Mouse (Mus musculus): ENCODE measurements around the gene Thumpd2. TPM values are rescaled to one million over a fixed set of nuclear protein-coding genes. Genes with fewer than 3 reads are reported as not detected.

The Thumpd2 gene
- polyA plus RNA-seq, 1 experiment = 6.2 TPM

DNA sequence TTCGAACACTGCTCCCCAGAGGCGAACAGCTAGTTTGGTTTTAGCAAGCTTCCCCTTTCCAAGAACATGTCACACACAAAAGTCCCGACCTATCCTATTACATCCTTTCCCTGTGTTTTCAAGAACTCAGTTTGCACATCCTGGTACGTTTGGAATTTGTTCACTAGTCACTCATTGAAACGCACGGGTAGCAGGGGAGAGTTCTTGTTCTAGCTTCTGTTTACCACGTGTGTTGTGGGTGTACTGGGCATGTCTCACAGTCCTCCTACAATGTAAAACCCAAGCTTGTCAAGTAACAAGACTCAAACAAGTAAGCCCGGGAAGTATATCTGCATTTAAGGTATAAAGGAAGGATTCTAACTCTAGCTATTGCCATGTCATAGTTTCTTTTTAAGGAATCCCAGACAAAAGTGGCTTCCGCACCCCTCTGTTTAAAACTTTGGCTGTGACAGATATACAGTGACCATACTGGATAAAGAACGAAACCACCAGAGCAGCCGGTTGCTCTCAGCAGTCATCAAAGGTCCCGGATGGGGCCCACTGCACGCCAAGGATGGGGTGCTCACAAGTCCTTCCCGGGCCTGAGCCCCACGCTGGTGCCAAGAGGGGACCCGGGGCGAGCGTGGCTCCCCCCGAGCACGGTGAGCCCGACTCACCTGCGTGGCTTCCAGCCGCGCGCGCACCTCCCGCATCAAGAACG is 453 bp downstream of the Thumpd2 start:
- Histone ChIP-seq H3K4me3 (replicated peaks; ENCODE audit: control insufficient read depth, low read depth, low read length) (peak overlapping the region; percentile 84), H3K4me1 (ENCODE audit: control insufficient read depth, insufficient read depth, low read length) (peaks cover 1% of the 10 kb centered on the region; the same call in 1 of the 2 replicates), H3K27ac (ENCODE audit: control insufficient read depth, insufficient read depth, low read depth, low read length, poor library complexity) (peak overlapping the region; percentile 83)
- no peak for TF ChIP-seq POLR2A (IDR thresholded peaks at IDR 0.05; ENCODE audit: borderline replicate concordance, control insufficient read depth, low read depth, low read length)
- no peak for TF ChIP-seq CTCF (IDR thresholded peaks at IDR 0.05; ENCODE audit: control insufficient read depth, insufficient read depth, low read length)
- WGBS = 3% methylated on average over 28 of the region's 28 CpGs

DNA sequence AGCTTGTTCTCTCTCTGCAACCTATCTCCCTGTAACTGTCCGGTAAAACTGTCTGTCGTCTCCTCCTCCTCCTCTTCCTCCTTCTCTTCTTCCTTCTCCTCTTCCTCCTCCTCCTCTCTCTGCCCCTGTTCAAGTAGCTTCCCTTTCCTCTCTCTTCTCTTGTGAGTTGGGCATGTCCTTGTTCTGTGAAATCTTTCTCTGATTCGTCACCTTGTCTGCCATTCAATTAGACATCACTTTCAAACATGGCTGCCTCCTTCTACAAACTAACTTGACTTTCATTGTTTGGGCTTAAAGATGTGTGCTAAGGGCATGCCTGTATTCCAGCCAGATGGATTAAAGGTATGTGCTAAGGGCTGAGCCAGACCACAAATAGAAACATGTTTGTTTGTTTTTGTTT is 1.5 kb downstream of the Thumpd2 start:
- H3K4me3 ChIP-seq (replicated peaks; ENCODE audit: control insufficient read depth, low read depth, low read length) = no peak overlapping the region
- no peak for TF ChIP-seq CTCF (IDR thresholded peaks at IDR 0.05; ENCODE audit: control insufficient read depth, insufficient read depth, low read length)
- no peak for TF ChIP-seq POLR2A (IDR thresholded peaks at IDR 0.05; ENCODE audit: borderline replicate concordance, control insufficient read depth, low read depth, low read length)
- 61% methylated on average over 3 of the region's 3 CpGs for WGBS
- H3K4me1 ChIP-seq (ENCODE audit: control insufficient read depth, insufficient read depth, low read length) = peaks cover 1% of the 10 kb centered on the region; the same call in 1 of the 2 replicates
- H3K27ac ChIP-seq (ENCODE audit: control insufficient read depth, insufficient read depth, low read depth, low read length, poor library complexity) = no peak overlapping the region

- WGBS = 86% methylated on average over 6 of the region's 6 CpGs
- no peak overlapping the region for H3K27ac ChIP-seq (ENCODE audit: control insufficient read depth, insufficient read depth, low read depth, low read length, poor library complexity)
Measured at GRCm38 (mm10) chr17:81062349-81062871, 2.5 kb downstream of the Thumpd2 start.

DNA sequence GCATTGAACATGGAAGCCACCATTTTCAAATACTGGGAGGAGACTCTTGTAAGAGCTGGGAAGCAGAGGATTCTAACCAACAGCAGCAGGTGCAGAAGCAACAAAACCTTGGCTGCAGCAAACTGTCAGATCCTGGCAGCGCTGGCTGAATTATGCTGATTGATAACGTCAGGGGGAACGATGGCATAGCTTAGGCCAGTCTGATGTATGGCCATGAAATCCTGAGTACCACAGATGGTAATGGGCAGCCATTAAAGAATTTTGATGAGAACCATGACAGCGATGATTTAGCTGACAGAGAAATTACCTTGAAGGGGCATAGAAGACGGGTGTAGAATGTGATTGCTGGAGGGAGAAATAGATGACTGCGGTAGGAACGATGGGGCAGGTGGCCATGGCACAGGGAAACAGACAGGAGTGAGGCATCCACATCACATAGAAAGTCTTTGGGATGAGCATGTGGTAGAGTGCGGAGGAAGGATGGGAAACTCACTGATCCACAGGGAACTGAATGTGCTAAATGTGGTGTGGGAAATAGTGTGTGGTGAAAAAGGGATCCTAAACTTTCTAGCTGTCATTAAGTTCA is 8.0 kb downstream of the Thumpd2 start:
- H3K4me3 ChIP-seq (replicated peaks; ENCODE audit: control insufficient read depth, low read depth, low read length) = no peak overlapping the region
- WGBS = 89% methylated on average over 8 of the region's 8 CpGs
- H3K27ac ChIP-seq (ENCODE audit: control insufficient read depth, insufficient read depth, low read depth, low read length, poor library complexity) = no peak overlapping the region
- H3K4me1 ChIP-seq (ENCODE audit: control insufficient read depth, insufficient read depth, low read length) = no peaks in the 10 kb centered on the region
- TF ChIP-seq POLR2A (IDR thresholded peaks at IDR 0.05; ENCODE audit: borderline replicate concordance, control insufficient read depth, low read depth, low read length) = no peak
- TF ChIP-seq CTCF (IDR thresholded peaks at IDR 0.05; ENCODE audit: control insufficient read depth, insufficient read depth, low read length) = no peak

More at GRCm38 (mm10) chr17:81062349-81062871, 2.5 kb downstream of the Thumpd2 start:
- no peak for TF ChIP-seq CTCF (IDR thresholded peaks at IDR 0.05; ENCODE audit: control insufficient read depth, insufficient read depth, low read length)
- Histone ChIP-seq H3K4me3 (replicated peaks; ENCODE audit: control insufficient read depth, low read depth, low read length) (no peak overlapping the region), H3K4me1 (ENCODE audit: control insufficient read depth, insufficient read depth, low read length) (peaks cover 1% of the 10 kb centered on the region; the same call in 1 of the 2 replicates)

GRCm38 (mm10) chr17:81056035-81056434 is 8.8 kb downstream of the Thumpd2 start:
- no peaks in the 10 kb centered on the region for H3K4me1 ChIP-seq (ENCODE audit: control insufficient read depth, insufficient read depth, low read length)
- TF ChIP-seq CTCF (IDR thresholded peaks at IDR 0.05; ENCODE audit: control insufficient read depth, insufficient read depth, low read length) = no peak
- TF ChIP-seq POLR2A (IDR thresholded peaks at IDR 0.05; ENCODE audit: borderline replicate concordance, control insufficient read depth, low read depth, low read length) = no peak
- H3K27ac ChIP-seq (ENCODE audit: control insufficient read depth, insufficient read depth, low read depth, low read length, poor library complexity) = no peak overlapping the region
- no peak overlapping the region for H3K4me3 ChIP-seq (replicated peaks; ENCODE audit: control insufficient read depth, low read depth, low read length)
- WGBS = 52% methylated on average over 3 of the region's 3 CpGs

DNA sequence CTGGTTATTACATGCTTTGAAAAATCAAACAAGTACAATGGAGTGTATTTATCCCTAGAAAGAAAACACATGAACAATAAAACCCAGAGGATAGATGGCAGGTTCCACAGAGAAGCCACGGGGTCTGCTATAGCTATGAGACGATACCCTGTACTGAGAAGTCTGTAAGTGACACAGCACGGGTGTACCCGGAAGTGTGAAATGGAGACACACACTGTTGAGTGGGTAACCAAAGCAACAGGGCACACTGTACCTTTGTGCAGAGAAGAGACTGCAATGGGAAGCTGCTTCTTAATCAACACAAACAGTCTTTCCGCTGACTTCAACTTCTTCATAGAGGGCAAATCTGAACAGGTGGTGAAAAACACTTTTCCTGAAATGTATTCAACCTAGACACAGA is 9.4 kb downstream of the Thumpd2 start:
- 82% methylated on average over 5 of the region's 5 CpGs for WGBS
- no peak for TF ChIP-seq CTCF (IDR thresholded peaks at IDR 0.05; ENCODE audit: control insufficient read depth, insufficient read depth, low read length)
- no peak for TF ChIP-seq POLR2A (IDR thresholded peaks at IDR 0.05; ENCODE audit: borderline replicate concordance, control insufficient read depth, low read depth, low read length)

GRCm38 (mm10) chr17:81053274-81053673 is 11.6 kb downstream of the Thumpd2 start:
- no peak overlapping the region for H3K4me3 ChIP-seq (replicated peaks; ENCODE audit: control insufficient read depth, low read depth, low read length)
- H3K4me1 ChIP-seq (ENCODE audit: control insufficient read depth, insufficient read depth, low read length) = no peaks in the 10 kb centered on the region
- WGBS = 80% methylated on average over 2 of the region's 2 CpGs
- TF ChIP-seq CTCF (IDR thresholded peaks at IDR 0.05; ENCODE audit: control insufficient read depth, insufficient read depth, low read length) = no peak
- no peak for TF ChIP-seq POLR2A (IDR thresholded peaks at IDR 0.05; ENCODE audit: borderline replicate concordance, control insufficient read depth, low read depth, low read length)
- no peak overlapping the region for H3K27ac ChIP-seq (ENCODE audit: control insufficient read depth, insufficient read depth, low read depth, low read length, poor library complexity)

More for the DNA sequence above, 9.4 kb downstream of the Thumpd2 start:
- Histone ChIP-seq H3K4me3 (replicated peaks; ENCODE audit: control insufficient read depth, low read depth, low read length) (no peak overlapping the region), H3K4me1 (ENCODE audit: control insufficient read depth, insufficient read depth, low read length) (no peaks in the 10 kb centered on the region), H3K27ac (ENCODE audit: control insufficient read depth, insufficient read depth, low read depth, low read length, poor library complexity) (no peak overlapping the region)

- 91% methylated on average over 7 of the region's 7 CpGs for WGBS
- Histone ChIP-seq H3K4me1 (ENCODE audit: control insufficient read depth, insufficient read depth, low read length) (peaks cover 1% of the 10 kb centered on the region; the same call in 1 of the 2 replicates), H3K27ac (ENCODE audit: control insufficient read depth, insufficient read depth, low read depth, low read length, poor library complexity) (no peak overlapping the region), H3K4me3 (replicated peaks; ENCODE audit: control insufficient read depth, low read depth, low read length) (no peak overlapping the region)
- TF ChIP-seq CTCF (IDR thresholded peaks at IDR 0.05; ENCODE audit: control insufficient read depth, insufficient read depth, low read length) (no peak), POLR2A (IDR thresholded peaks at IDR 0.05; ENCODE audit: borderline replicate concordance, control insufficient read depth, low read depth, low read length) (no peak)
Measured at GRCm38 (mm10) chr17:81047930-81048564, 16.8 kb downstream of the Thumpd2 start.
